Mouse (Mus musculus) olfactory bulb, adult 2 months (tissue): Measurements from ENCODE around the gene Wdr35.

Experiments
- CTCF ChIP-seq: fragments of 200-500 bp; IDR thresholded peaks from 2 replicates; pipeline ENCODE4 v1.5.1; 2012; ENCODE audit warnings: low read depth, mild to moderate bottlenecking, low read length, moderate library complexity; ENCODE audit not compliant: insufficient read depth
- POLR2A ChIP-seq: fragments of 200-500 bp; IDR thresholded peaks from 2 replicates; pipeline ENCODE4 v1.6.1; 2012; ENCODE audit warnings: mild to moderate bottlenecking, low read depth, low read length, moderate library complexity; ENCODE audit not compliant: insufficient read depth

DNA sequence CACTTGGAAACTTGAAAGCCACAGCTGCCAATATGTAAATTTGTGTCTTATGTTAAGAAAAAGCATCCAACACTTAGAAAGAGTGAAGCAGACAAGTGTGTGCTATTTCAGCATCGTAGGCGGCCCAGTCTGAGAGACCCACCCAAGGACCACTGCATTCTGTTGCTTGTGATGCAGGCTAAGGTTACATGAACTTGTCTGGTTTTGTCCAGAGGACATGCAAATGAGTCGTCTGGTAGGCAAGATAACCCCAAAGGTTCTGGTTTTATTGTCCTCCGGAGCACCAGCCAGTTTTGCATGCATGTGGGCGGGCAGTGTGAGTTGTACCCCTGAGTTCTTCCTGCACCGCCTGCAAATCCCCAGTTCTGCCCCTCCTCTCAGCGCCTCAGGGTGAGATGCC, 67.0 kb downstream of the Wdr35 start:
- TF ChIP-seq CTCF: no peak
- no peak for TF ChIP-seq POLR2A
